Mouse (Mus musculus) embryonic fibroblast, embryonic 13.5 days (primary cell): ENCODE measurements at regions not wholly inside any gene's neighbourhood (a gene's known extent, or its start where the extent isn't known, plus 50 kb on each side); places are given as distances from the start of the nearest gene placed in this dataset.

Experiments
- CTCF ChIP-seq: IDR thresholded peaks from 2 replicates; pipeline ENCODE4 v1.5.1; 2011; ENCODE audit warnings: mild to moderate bottlenecking, control low read depth, low read length, moderate library complexity, borderline replicate concordance; ENCODE audit not compliant: insufficient read depth
- POLR2A ChIP-seq: IDR thresholded peaks from 2 replicates; pipeline ENCODE4 v1.6.1; 2011; ENCODE audit warnings: low read depth, mild to moderate bottlenecking, control low read depth, low read length, moderate library complexity

DNA sequence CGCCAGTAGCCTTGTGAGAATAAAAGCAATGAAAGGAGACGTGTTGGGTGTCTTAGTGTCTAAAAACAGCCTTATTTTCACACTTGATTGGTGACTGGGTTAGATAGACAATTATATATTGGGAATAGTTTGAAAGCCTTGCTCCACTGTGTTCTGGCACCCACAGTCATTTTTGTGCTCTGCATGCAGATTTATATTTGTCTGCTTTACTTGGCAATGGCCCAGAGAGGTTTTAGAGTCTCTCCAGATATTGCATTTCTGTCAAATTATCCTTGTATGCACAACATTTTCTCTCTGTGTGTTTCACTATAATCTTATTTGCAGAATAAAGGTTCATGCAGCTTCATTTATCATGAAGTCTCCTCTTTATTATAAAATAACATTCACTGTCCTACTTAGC is 250.2 kb upstream of the Gcfc2 start:
- no peak for TF ChIP-seq CTCF
- TF ChIP-seq POLR2A: no peak
